Mouse (Mus musculus): ENCODE measurements around the gene Fat3.

Fat3 gene

DNA sequence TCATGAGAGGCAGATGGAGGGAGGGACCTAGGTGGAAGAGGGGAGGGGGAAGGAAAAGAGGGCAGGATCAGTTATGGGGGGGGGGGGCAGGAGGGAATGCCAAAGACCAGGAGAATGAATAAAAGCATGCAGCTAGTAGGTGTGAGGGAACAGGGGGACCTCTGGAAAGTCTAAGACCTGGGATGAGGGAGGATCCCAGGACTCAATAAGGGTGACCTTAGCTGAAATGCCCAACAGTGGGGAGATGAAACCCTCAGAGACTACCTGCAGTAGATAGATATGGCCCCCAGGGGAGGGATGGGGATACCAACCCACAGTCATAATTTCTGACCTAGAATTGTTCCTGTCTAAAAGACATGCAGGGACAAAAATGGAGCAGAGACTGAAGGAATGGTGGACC is 620.3 kb downstream of the Fat3 start:
- no peak for DNase-seq (ENCODE audit: low spot score in 2 of 2)

DNA sequence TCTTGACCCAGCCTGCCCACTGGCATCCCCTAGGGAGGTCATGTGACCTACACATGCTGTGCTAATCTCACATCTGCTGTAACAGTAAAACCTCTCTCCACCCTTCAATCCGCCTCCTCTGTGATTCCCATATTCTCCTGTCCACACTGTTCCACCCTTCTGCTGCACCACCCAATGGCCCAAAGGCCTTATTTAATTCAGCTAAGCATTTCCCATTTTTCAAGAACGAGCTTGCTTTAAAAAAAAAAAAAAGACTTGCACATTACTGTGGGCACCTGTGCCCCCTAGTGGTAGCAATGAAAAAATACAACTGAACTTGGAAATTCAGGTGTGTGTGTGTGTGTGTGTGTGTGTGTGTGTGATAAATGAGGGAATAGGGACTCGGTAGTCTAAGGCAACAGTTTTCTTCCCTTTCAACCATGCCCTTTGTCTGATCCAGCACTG is 620.9 kb downstream of the Fat3 start:
- DNase-seq (ENCODE audit: low spot score in 2 of 2): no peak

DNA sequence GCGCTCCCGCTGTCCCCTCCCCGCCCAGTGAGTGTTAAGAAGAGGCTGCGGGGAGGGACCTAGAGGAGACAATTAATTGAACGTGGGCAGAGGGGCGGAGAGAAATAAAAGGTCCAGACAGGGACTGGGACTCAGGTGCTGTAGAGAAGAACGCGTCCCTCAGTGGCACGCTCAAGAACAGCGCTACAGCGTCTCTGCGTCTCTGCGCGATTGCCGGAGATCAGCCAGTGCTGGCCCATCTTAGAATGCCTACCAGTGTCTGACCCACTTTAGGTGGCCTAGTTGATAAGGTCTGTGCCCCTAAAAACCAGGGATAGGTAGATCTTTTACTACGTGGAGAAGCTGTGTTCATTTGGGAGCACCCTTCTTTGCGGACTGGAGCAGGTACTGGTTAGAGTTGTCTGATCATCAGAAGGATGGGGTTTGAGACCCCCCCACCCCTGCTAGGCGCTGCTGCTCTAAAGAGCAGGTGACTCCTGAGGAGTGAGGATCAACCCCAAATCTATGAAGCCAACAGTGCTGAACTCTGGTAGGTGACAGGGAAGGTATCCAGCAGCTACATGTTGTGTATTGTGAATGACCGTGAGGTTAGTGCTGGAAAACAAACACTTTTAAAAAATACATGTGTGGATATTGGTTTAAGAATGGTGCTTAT is 626.5 kb downstream of the Fat3 start, which contains the start of gene Mtnr1b:
Mtnr1b (minus strand) TSS at position 51 of the 655 bp plus-strand sequence.
- DNase-seq (ENCODE audit: low spot score in 2 of 2): no peak

DNA sequence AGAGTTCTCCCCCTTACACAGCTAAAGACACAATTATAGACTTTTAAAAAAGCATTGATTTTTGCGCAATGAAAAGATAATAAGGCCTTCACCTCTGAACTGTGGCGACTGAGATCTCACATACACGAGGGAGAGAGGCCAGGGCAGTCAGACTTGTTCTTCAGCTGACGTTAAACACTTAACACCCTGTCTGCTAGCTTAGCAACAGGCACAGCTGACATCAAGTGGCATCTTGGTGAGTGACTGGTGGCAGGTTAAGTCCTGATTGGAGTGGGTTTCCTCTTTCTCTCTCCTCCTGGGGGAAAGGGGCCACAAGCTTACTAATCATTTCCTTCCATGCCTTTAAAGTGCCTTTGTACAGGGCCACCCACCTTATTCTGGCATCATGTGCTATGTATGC is 631.1 kb downstream of the Fat3 start:
- DNase-seq (ENCODE audit: low spot score in 2 of 2): no peak

DNA sequence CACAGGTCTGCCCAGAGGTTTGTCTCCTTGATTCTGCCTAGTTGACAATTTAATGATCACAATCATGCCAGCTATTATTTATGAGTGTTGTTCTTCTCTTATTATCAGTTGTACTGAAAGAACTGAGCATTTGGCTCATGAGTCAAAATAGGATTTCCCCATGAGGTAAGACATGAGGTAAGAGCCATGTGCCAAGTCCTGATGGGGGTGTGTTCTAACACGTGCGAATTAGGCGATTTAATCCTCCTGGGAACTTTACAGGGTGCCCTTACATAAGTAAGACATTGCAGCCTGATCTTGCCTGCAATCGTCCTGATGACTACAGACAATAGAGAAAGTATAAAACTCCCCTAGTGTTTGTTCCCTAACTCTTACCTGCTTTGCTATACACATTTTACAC is 631.6 kb downstream of the Fat3 start:
- no peak for DNase-seq (ENCODE audit: low spot score in 2 of 2)

DNA sequence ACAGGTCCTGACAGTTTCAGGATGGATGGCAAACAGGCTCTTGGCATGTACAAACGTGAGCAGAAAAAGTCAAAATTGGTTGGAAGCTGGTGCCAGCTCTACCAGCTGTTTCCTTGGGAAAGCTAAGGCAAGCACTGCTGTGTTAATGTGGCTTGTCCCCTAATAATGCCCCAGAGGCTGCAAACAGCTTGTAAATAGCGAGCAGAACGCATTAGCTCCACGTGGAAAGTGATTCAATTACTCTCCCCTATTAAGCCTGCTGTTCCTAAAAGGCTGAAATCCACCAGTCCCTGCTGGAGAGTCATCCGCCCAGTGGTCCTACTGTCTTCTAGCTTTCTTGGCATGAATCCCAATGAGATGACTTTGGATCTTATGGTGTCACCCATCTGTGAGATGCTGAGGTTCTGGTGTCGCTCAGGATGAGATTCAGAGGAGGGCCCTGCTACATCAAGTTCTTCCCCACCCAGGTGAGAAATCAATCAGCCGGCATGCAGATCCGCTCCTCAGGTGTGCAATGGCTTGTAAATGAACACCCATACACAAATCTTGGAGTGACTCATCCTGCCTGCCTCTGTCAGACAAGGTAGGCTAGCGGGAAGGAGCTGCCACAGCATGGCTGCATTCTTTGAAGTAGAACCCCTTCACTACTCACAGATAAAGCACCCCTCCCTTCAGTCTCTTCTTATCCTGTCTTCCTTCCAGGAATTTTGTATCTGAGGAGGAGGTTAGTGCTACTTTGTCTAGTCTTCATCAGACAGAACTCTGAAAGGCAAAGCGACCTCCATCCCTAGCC is 634.6 kb downstream of the Fat3 start:
- DNase-seq (ENCODE audit: low spot score in 2 of 2): no peak

DNA sequence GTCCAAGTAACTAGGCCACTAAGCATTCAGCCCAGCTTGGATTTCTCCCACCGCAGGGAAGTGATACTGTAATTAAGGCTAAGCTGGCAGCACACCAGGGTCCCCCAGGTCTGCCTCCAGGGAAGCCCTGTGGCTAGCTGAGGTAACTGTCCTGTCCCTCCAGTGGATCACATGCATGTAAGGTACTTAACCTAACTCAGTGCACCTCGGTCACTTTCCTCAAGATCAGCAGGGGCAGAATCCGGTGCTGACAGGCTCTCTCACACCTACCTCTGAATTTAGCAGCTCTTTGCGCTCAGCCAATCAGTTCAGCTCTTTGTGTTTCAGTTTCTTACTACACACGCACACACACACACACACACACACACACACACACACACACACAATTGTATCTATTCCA is 639.7 kb downstream of the Fat3 start:
- no peak for DNase-seq (ENCODE audit: low spot score in 2 of 2)
